Mouse (Mus musculus): ENCODE results near the gene Hectd4. TPM values are rescaled to one million over a fixed set of nuclear protein-coding genes. Genes with fewer than 3 reads are reported as not detected.

The Hectd4 gene
- polyA plus RNA-seq (2012; rRNA removed), result 12.2 and 28.8 TPM in 2 replicates

DNA sequence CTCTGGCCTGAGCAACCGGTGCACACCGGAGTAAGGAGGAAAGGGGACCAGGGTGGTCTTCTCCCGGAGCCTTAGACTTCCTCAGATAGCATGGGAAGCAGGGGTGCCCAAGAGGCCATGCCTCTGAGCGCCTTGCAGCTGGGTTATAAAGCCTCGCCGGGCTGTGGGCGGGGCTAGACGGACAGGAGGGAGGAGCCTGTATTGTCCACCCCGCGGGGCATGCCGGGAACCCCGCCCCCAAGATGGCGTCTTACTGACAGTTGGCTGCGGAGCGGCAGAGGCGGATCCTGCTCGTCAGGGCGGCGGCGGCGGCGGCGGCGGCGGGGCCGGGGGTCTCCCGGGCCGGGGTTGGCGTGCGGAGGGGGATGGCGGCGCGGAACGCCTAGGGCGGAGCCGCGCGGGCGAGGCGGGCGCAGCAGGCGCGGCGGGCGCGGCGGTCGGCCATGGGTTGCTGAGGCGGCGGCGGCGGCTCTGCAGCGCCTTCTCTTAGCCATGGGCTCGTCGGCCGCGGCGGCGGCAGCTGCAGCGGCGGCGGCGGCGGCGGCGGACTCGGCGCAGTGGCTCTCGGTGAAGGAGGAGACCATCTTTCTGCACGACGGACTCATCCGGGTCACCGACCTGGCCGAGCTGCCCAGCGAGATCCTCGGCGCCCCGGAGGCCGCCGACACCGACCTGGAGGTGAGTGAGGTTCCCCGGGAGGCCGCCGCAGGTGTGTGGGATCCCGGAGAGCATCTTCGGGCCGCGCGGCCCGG, at the start of gene Hectd4:
Hectd4 (plus strand) TSS at position 240 of the 752 bp plus-strand sequence.
- under 1% methylated on average over 81 of the region's 90 CpGs for WGBS
- Histone ChIP-seq H3K27ac (ENCODE audit: insufficient read depth, low read depth, low read length) (peak within 1 kb of the TSS; percentile 80), H3K27me3 (ENCODE audit: control insufficient read depth, insufficient read depth, low read length) (no peaks in the 10 kb centered on the region)

GRCm38 (mm10) chr5:121172835-121173234, 47.2 kb upstream of the Hectd4 start:
- Histone ChIP-seq H3K4me1 (ENCODE audit: control insufficient read depth, insufficient read depth, insufficient read length, low read length) (no peaks in the 10 kb centered on the region), H3K4me3 (ENCODE audit: low read depth, low read length) (no peak overlapping the region), H3K27me3 (ENCODE audit: control insufficient read depth, insufficient read depth, low read length) (no peaks in the 10 kb centered on the region), H3K36me3 (ENCODE audit: control insufficient read depth, insufficient read depth, low read length) (peaks cover 9% of the 10 kb centered on the region), H3K27ac (ENCODE audit: insufficient read depth, low read depth, low read length) (no peak overlapping the region)
- 77% methylated on average over 4 of the region's 4 CpGs for WGBS
- TF ChIP-seq POLR2A (IDR thresholded peaks at IDR 0.05; ENCODE audit: low read depth, low read length), result no peak

More for the DNA sequence above, at the start of gene Hectd4:
- H3K4me3 ChIP-seq (ENCODE audit: low read depth, low read length), result peak within 1 kb of the TSS; percentile 94
- TF ChIP-seq POLR2A (IDR thresholded peaks at IDR 0.05; ENCODE audit: low read depth, low read length) (peak; percentile 61; the same call in 1 of the 2 replicates), CTCF (IDR thresholded peaks at IDR 0.05; ENCODE audit: extremely low read depth, insufficient read length, insufficient replicate concordance, low read depth, low read length) (no peak)
- peaks cover 4% of the 10 kb centered on the region; the same call in 1 of the 2 replicates for H3K36me3 ChIP-seq (ENCODE audit: control insufficient read depth, insufficient read depth, low read length)
- H3K4me1 ChIP-seq (ENCODE audit: control insufficient read depth, insufficient read depth, insufficient read length, low read length), result peaks cover 7% of the 10 kb centered on the region

DNA sequence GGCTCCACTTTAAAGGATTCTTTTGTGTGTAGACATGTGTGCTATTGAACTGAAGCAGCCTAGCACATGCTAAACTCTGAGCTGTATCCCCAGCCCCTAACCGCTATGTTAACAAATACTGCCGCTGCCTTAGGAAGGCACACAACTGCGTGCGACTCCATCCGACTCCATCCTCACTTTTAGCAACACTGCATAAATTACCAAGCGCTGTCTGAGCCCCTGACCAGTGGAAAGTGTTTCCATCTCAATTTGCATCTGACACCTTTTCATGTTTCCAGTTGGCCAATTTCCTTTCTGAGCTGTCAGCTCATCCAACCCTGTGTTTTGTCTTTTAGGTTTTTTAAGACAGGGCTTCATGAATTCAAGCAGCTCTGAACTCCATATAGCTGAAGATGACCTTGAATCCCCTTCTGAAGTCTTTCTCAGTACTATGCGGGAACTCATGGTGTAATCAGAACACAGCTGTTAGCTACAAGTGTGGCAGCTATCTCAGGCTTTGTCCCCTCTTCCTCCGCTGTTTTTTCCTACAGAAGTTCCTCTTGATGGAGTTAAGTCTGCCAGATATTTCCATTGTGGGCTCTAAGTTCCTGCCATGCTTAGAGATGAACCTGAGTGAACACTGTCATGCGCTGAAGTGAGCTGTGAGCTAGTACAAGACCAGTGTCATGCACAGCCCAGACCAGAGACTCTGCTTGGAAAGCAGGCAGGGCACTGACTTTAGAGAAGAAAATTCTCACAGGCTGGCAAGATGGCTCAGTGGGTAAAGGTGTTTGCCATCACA, 40.8 kb upstream of the Hectd4 start:
- 86% methylated on average over 9 of the region's 9 CpGs for WGBS
- Histone ChIP-seq H3K36me3 (ENCODE audit: control insufficient read depth, insufficient read depth, low read length) (no peaks in the 10 kb centered on the region), H3K27ac (ENCODE audit: insufficient read depth, low read depth, low read length) (no peak overlapping the region), H3K4me3 (ENCODE audit: low read depth, low read length) (no peak overlapping the region), H3K4me1 (ENCODE audit: control insufficient read depth, insufficient read depth, insufficient read length, low read length) (peaks cover 3% of the 10 kb centered on the region; the same call in 1 of the 2 replicates), H3K27me3 (ENCODE audit: control insufficient read depth, insufficient read depth, low read length) (no peaks in the 10 kb centered on the region)
- TF ChIP-seq POLR2A (IDR thresholded peaks at IDR 0.05; ENCODE audit: low read depth, low read length) (no peak), CTCF (IDR thresholded peaks at IDR 0.05; ENCODE audit: extremely low read depth, insufficient read length, insufficient replicate concordance, low read depth, low read length) (no peak)

GRCm38 (mm10) chr5:121183269-121183668, 36.8 kb upstream of the Hectd4 start:
- 73% methylated on average over 9 of the region's 9 CpGs for WGBS
- no peak overlapping the region for H3K27ac ChIP-seq (ENCODE audit: insufficient read depth, low read depth, low read length)
- H3K27me3 ChIP-seq (ENCODE audit: control insufficient read depth, insufficient read depth, low read length), result no peaks in the 10 kb centered on the region

DNA sequence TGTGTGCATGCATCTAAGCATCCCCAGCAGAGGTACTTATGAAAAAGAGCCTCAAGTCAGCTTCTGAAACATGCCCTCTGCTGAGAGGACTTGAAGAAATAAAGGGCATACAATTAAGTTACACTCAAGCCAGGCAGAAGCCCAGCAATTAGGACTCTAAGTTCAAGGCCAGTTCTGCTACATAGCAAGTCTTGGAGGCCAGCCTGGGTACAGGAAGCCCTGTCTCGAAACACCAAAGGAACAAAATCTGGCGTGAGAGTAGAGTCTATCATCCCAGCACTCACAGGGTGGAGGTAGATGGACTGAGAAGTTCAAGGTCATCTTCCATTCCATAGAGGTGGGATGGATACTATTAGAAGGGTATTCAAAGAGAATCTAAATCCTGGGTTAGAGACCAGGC, 35.6 kb upstream of the Hectd4 start:
- no peaks in the 10 kb centered on the region for H3K27me3 ChIP-seq (ENCODE audit: control insufficient read depth, insufficient read depth, low read length)
- H3K4me1 ChIP-seq (ENCODE audit: control insufficient read depth, insufficient read depth, insufficient read length, low read length), result peaks cover 5% of the 10 kb centered on the region
- H3K36me3 ChIP-seq (ENCODE audit: control insufficient read depth, insufficient read depth, low read length), result no peaks in the 10 kb centered on the region
- no peak overlapping the region for H3K4me3 ChIP-seq (ENCODE audit: low read depth, low read length)
- H3K27ac ChIP-seq (ENCODE audit: insufficient read depth, low read depth, low read length), result no peak overlapping the region
- WGBS, result 69% methylated on average over 2 of the region's 2 CpGs
- TF ChIP-seq CTCF (IDR thresholded peaks at IDR 0.05; ENCODE audit: extremely low read depth, insufficient read length, insufficient replicate concordance, low read depth, low read length) (no peak), POLR2A (IDR thresholded peaks at IDR 0.05; ENCODE audit: low read depth, low read length) (no peak)

More at GRCm38 (mm10) chr5:121183269-121183668, 36.8 kb upstream of the Hectd4 start:
- TF ChIP-seq POLR2A (IDR thresholded peaks at IDR 0.05; ENCODE audit: low read depth, low read length) (no peak), CTCF (IDR thresholded peaks at IDR 0.05; ENCODE audit: extremely low read depth, insufficient read length, insufficient replicate concordance, low read depth, low read length) (no peak)
- Histone ChIP-seq H3K4me1 (ENCODE audit: control insufficient read depth, insufficient read depth, insufficient read length, low read length) (peaks cover 3% of the 10 kb centered on the region; the same call in 1 of the 2 replicates), H3K36me3 (ENCODE audit: control insufficient read depth, insufficient read depth, low read length) (no peaks in the 10 kb centered on the region), H3K4me3 (ENCODE audit: low read depth, low read length) (no peak overlapping the region)

GRCm38 (mm10) chr5:121184945-121185551, 35.0 kb upstream of the Hectd4 start:
- Histone ChIP-seq H3K27ac (ENCODE audit: insufficient read depth, low read depth, low read length) (no peak overlapping the region), H3K27me3 (ENCODE audit: control insufficient read depth, insufficient read depth, low read length) (no peaks in the 10 kb centered on the region), H3K4me3 (ENCODE audit: low read depth, low read length) (no peak overlapping the region), H3K4me1 (ENCODE audit: control insufficient read depth, insufficient read depth, insufficient read length, low read length) (peaks cover 5% of the 10 kb centered on the region), H3K36me3 (ENCODE audit: control insufficient read depth, insufficient read depth, low read length) (no peaks in the 10 kb centered on the region)
- TF ChIP-seq POLR2A (IDR thresholded peaks at IDR 0.05; ENCODE audit: low read depth, low read length) (no peak), CTCF (IDR thresholded peaks at IDR 0.05; ENCODE audit: extremely low read depth, insufficient read length, insufficient replicate concordance, low read depth, low read length) (no peak)
- 55% methylated on average over 11 of the region's 11 CpGs for WGBS

Data from small intestine, adult 2 months (tissue).